Mouse (Mus musculus): ENCODE measurements around the gene Rftn1. TPM values are rescaled to one million over a fixed set of nuclear protein-coding genes. Genes with fewer than 3 reads are reported as not detected.

The Rftn1 gene
- polyA plus RNA-seq, 1 experiment: 8.9 TPM

DNA sequence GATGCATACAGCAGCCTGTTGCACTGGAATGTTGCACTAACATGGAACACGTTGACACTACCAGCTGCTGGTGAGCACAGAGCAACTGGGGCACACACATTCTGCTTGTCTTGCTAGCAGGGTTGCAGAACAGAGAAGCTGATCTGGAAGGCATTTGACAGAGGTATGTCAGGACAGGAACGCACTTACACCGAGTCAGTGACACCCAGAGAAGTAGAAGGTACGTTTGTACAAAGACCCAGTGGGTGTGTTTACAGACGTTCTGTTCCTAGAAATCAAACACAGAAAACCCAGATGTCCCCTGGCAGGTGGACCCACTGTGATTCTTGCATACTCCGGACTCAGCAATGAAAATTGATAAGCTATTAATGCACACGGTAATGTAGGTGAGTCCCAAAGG is 215.0 kb downstream of the Rftn1 start:
- Histone ChIP-seq H3K27ac (ENCODE audit: insufficient read depth, low read length) (no peak overlapping the region), H3K4me3 (ENCODE audit: insufficient read depth, low read length) (no peak overlapping the region), H3K4me1 (ENCODE audit: control insufficient read depth, insufficient read depth, low read length) (no peaks in the 10 kb centered on the region)
- no peak for TF ChIP-seq POLR2A (IDR thresholded peaks at IDR 0.05; ENCODE audit: extremely low read depth, insufficient read depth, low read length)
- TF ChIP-seq CTCF (IDR thresholded peaks at IDR 0.05; ENCODE audit: extremely low read depth, insufficient read depth, low read length): no peak

DNA sequence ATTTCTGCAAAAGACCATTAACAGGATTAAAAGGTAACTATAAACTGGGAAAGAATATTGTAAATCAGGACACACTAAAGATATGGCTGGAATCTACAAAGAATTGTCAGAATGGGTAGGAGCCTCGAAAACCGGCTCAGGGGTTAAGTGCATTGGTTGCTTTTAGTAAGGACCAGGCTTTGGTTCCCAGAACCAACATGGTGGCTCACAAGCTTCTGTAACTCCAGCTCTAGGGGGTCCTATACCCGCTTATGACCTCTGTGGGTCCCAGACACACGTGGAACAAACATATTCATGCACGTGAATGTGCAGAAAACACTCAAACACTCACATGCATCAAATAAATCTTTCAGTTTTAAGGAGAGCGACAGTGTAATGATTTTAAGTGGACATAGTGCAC is 215.5 kb downstream of the Rftn1 start:
- Histone ChIP-seq H3K4me1 (ENCODE audit: control insufficient read depth, insufficient read depth, low read length) (no peaks in the 10 kb centered on the region), H3K27ac (ENCODE audit: insufficient read depth, low read length) (no peak overlapping the region)
- no peak for TF ChIP-seq POLR2A (IDR thresholded peaks at IDR 0.05; ENCODE audit: extremely low read depth, insufficient read depth, low read length)
- no peak for TF ChIP-seq CTCF (IDR thresholded peaks at IDR 0.05; ENCODE audit: extremely low read depth, insufficient read depth, low read length)

DNA sequence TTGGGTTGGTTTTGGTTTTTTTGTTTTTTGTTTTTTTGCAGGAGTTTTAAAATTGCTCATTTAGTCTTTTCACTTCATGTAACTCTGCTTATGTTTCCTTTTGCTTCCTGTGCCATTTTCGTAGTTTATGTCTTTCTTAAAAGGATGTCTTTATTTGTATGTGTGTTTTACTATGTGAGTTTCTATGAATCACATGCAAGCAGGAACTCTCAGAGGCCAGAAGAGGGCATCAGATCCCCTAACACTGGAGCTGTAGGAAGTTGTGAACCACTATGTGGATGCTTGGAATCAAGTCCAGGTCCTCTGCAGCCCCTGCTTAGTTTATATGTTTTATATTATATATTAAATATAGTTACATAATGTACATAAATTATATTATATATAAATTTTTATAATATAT is 218.3 kb downstream of the Rftn1 start:
- no peak overlapping the region for H3K27ac ChIP-seq (ENCODE audit: insufficient read depth, low read length)
- TF ChIP-seq POLR2A (IDR thresholded peaks at IDR 0.05; ENCODE audit: extremely low read depth, insufficient read depth, low read length) (no peak), CTCF (IDR thresholded peaks at IDR 0.05; ENCODE audit: extremely low read depth, insufficient read depth, low read length) (no peak)
- no peaks in the 10 kb centered on the region for H3K4me1 ChIP-seq (ENCODE audit: control insufficient read depth, insufficient read depth, low read length)
- no peak overlapping the region for H3K4me3 ChIP-seq (ENCODE audit: insufficient read depth, low read length)

More for the DNA sequence above, 215.5 kb downstream of the Rftn1 start:
- H3K4me3 ChIP-seq (ENCODE audit: insufficient read depth, low read length): no peak overlapping the region

DNA sequence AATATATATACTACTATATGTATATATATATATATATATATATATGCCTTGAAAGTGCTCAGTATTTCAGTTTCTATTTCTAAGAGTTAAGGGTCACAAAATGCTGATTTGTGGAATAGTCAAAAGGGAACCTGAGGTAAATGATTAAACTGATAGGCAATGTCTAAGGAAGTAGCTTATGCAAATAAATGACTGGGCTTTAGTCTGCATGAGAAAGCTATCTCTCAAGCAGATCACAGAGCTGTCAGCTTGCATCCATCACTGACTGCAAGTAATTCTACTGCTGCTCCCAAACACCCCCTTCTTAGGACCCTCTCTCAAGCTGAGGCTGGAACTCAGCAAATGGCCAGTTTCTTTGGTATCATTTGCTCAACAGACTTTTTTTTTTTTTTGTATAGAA is 219.4 kb downstream of the Rftn1 start:
- TF ChIP-seq POLR2A (IDR thresholded peaks at IDR 0.05; ENCODE audit: extremely low read depth, insufficient read depth, low read length) (no peak), CTCF (IDR thresholded peaks at IDR 0.05; ENCODE audit: extremely low read depth, insufficient read depth, low read length) (no peak)
- H3K27ac ChIP-seq (ENCODE audit: insufficient read depth, low read length): no peak overlapping the region

DNA sequence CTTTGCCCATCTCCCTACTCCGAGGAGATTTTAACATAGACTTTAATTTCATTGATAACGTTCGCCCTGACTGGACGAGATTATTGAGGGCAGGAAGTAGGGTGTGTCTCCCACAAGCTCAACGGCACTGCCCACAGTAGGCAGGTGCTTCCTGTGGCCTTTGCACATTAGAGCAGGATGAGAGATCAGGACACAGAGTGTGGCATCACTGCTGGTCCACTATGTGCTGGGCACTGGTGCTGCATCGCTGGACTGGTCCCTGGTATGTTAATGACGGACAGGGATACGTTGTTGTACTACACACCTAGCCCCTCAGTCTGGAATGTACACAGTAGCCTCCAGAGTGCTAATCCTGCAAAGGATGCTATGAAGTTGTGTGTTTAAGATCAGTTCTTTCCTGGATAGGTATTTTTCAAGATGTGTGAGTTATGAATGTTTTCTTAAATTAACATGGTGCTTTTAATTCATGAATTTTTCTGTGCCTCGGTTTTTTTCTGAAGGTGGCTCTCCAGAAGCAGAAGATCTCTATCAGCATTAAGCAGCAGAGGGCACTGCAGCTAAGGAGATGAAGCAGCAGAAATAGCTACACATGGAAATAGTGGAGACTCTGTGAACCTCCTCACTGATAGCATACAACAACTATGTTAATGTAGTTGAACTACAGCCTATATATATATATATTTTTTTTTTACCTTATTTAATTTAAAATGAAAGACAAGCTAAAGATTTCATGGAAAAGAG is 221.8 kb downstream of the Rftn1 start:
- Histone ChIP-seq H3K27ac (ENCODE audit: insufficient read depth, low read length) (no peak overlapping the region), H3K4me3 (ENCODE audit: insufficient read depth, low read length) (no peak overlapping the region), H3K4me1 (ENCODE audit: control insufficient read depth, insufficient read depth, low read length) (no peaks in the 10 kb centered on the region)
- TF ChIP-seq CTCF (IDR thresholded peaks at IDR 0.05; ENCODE audit: extremely low read depth, insufficient read depth, low read length) (peak; percentile 70; the same call in 1 of the 2 replicates), POLR2A (IDR thresholded peaks at IDR 0.05; ENCODE audit: extremely low read depth, insufficient read depth, low read length) (no peak)

More for the DNA sequence above, 219.4 kb downstream of the Rftn1 start:
- no peaks in the 10 kb centered on the region for H3K4me1 ChIP-seq (ENCODE audit: control insufficient read depth, insufficient read depth, low read length)
- no peak overlapping the region for H3K4me3 ChIP-seq (ENCODE audit: insufficient read depth, low read length)

DNA sequence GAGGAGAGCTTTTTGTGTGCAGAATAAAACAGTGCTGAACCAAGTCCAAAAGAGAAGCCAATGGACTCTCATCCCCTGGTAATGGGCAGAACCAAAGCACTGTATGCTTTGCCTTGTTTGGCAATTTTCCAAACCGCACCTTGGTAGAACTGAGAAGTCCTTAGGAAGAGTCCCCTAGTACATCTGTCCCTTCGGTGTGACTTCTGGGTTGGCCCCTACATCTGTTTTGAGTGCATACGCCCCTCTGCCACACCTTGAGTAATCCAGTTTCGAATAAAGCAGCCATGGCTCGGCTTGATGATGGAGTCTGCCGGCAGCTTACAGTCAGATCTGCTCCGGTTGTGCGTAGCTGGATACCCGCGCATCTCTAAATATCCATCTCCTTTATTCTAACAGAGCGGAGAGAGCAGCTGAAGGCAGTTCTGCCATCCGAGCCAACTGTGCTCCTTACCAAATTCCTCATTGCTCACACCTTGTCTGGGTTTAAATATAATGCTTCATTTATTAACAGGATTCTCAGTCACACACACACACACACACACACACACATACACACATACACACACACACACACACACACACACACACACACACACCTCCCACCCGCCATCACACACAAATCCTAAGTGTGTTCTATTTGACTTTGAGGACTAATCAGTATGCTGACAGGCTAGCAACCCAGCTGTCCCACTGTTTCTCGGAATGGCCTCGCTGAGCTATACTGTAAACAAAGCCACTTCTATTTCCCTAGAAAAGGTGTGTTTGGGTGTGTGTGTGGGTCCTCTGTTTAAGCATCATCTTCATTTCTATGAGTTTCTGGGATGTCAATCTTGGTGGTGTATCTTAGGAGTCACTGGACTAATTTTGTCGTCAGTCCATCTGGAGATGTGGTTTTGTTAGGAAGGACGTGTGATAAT is 224.4 kb downstream of the Rftn1 start:
- no peak overlapping the region for H3K4me3 ChIP-seq (ENCODE audit: insufficient read depth, low read length)
- no peak overlapping the region for H3K27ac ChIP-seq (ENCODE audit: insufficient read depth, low read length)
- no peaks in the 10 kb centered on the region for H3K4me1 ChIP-seq (ENCODE audit: control insufficient read depth, insufficient read depth, low read length)
- no peak for TF ChIP-seq CTCF (IDR thresholded peaks at IDR 0.05; ENCODE audit: extremely low read depth, insufficient read depth, low read length)
- no peak for TF ChIP-seq POLR2A (IDR thresholded peaks at IDR 0.05; ENCODE audit: extremely low read depth, insufficient read depth, low read length)

DNA sequence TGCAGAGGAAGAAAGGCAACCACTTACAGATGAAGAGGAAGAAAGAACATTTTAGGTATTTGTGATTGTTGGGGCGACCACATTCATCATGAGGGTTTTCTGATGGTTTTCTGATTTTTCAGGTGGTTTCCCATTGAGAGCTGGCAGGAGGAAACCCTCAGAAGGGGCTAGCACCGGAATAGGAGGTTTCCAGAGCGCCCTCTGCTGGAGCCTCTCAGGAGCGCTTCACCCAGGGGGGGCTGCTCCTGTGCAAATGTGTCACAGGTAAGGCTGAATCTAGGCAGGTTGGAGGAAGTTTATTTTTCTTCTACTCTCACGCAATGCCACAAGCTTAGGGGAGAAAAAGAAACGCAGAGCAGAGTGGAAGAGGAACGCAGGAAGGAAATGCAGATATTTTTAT is 225.4 kb downstream of the Rftn1 start:
- Histone ChIP-seq H3K4me1 (ENCODE audit: control insufficient read depth, insufficient read depth, low read length) (no peaks in the 10 kb centered on the region), H3K4me3 (ENCODE audit: insufficient read depth, low read length) (no peak overlapping the region), H3K27ac (ENCODE audit: insufficient read depth, low read length) (no peak overlapping the region)
- TF ChIP-seq CTCF (IDR thresholded peaks at IDR 0.05; ENCODE audit: extremely low read depth, insufficient read depth, low read length): 0 out of 2 replicates have a peak, but pooled peaks have one; percentile 8
- no peak for TF ChIP-seq POLR2A (IDR thresholded peaks at IDR 0.05; ENCODE audit: extremely low read depth, insufficient read depth, low read length)

DNA sequence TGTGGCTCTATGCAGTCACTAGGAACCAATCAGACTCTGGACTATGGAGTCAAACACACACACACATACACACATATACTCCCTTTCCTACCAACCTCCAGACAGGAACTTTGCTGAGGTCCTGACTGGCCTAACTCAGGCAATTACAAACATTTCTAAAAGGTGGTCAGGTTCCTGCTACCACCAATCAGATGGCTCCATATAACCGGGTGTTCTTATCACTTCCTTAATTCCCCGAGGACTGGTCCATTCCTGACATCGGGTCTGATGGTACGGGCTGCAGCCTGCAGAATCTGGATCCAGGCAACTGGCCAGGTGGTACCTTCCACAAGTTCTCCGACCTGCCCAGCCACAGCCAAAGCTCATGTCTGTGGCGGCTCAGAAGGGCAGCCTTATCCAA is 226.0 kb downstream of the Rftn1 start:
- no peaks in the 10 kb centered on the region for H3K4me1 ChIP-seq (ENCODE audit: control insufficient read depth, insufficient read depth, low read length)
- no peak for TF ChIP-seq POLR2A (IDR thresholded peaks at IDR 0.05; ENCODE audit: extremely low read depth, insufficient read depth, low read length)
- TF ChIP-seq CTCF (IDR thresholded peaks at IDR 0.05; ENCODE audit: extremely low read depth, insufficient read depth, low read length): no peak
- H3K4me3 ChIP-seq (ENCODE audit: insufficient read depth, low read length): no peak overlapping the region
- no peak overlapping the region for H3K27ac ChIP-seq (ENCODE audit: insufficient read depth, low read length)

DNA sequence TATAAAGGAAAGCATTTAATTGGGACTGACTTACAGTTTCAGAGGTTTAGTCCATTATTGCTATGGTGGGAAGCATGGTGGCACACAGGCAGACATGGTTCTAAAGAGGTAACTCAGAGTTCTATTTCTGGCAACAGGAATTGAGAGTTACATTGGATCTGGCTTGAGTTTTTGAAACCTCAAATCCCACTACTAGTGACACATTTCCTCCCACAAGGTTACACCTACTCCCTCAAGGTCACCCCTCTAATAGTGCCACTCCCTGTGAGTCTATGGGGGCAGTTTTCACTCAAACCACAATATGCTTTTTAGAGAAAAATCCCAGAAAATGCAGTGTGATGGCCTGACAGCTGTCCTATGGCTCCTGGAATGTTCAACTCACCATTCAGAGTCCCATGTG is 231.5 kb downstream of the Rftn1 start:
- H3K4me3 ChIP-seq (ENCODE audit: insufficient read depth, low read length): no peak overlapping the region
- H3K27ac ChIP-seq (ENCODE audit: insufficient read depth, low read length): no peak overlapping the region
- no peak for TF ChIP-seq CTCF (IDR thresholded peaks at IDR 0.05; ENCODE audit: extremely low read depth, insufficient read depth, low read length)
- no peak for TF ChIP-seq POLR2A (IDR thresholded peaks at IDR 0.05; ENCODE audit: extremely low read depth, insufficient read depth, low read length)

More for the DNA sequence above, 231.5 kb downstream of the Rftn1 start:
- H3K4me1 ChIP-seq (ENCODE audit: control insufficient read depth, insufficient read depth, low read length): no peaks in the 10 kb centered on the region
